Mouse (Mus musculus): Measurements from ENCODE around the gene Fgb. TPM values are rescaled to one million over a fixed set of nuclear protein-coding genes. Genes with fewer than 3 reads are reported as not detected.

Gene Fgb
- total and polyA plus RNA-seq, 3 experiments: not detected

DNA sequence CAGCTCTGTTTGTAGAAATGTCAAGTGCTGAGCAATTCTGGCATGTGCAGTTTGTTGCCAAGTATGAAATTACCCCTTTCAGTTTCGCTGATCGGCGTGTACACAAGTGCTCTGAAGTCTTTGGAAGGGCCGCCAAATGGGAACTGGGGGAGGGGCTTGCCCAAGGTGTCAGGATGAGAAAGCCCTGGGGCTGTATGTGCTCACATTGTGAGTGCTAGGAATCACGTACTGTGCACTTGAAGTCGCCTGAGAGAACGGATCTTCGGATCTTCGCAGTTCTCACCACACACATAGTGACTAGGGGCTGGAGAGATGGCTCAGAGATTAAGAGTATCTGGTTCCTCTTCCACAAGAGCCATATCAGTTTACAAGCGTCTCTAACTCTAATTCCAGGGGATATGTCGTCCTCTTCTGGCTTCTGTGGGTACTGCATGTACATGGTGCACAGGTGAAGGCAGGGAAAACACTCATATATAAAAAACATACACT is 30.9 kb upstream of the Fgb start:
- Histone ChIP-seq H3K4me1 (ENCODE audit: control insufficient read depth in 1 of 2, insufficient read depth in 2 of 2) (no peaks in the 10 kb centered on the region; a peak in 1 of 4 replicates), H3K79me2 (replicated peaks; ENCODE audit: control insufficient read depth, extremely low read depth, insufficient read depth, poor library complexity, severe bottlenecking) (no peaks in the 10 kb centered on the region), H3K4me2 (ENCODE audit: insufficient read depth, low read depth, poor library complexity, severe bottlenecking) (peak overlapping the region; percentile 69), H3K4me3 (replicated peaks in 1 of 3; ENCODE audit: low read depth in 2 of 3, low read length in 2 of 3, poor library complexity in 1 of 3) (peak overlapping the region; percentile 45 to 55 (median 46)), H3K27me3 (replicated peaks) (no peaks in the 10 kb centered on the region), H3K9ac (ENCODE audit: insufficient read depth, low read depth) (peak overlapping the region; percentile 54), H3K36me3 (replicated peaks in 1 of 2; ENCODE audit: control insufficient read depth in 1 of 2, insufficient read depth in 1 of 2, low read length in 1 of 2) (no peaks in the 10 kb centered on the region), H3K9me3 (replicated peaks; ENCODE audit: low read length) (no peaks in the 10 kb centered on the region), H3K27ac (ENCODE audit: insufficient read depth, low read depth) (no peak overlapping the region)
- peak; percentile 84 for DNase-seq (ENCODE audit: extremely low read depth)
- dilution Hi-C loops (cut with MboI; ENCODE audit: extremely low pct_ligation_motif_present, extremely low pct_unique_long_range_greater_than_20kb, low sequenced_read_pairs) (no loop called here), in situ Hi-C loops (cut with MboI; ENCODE audit: low pct_ligation_motif_present, low pct_unique_long_range_greater_than_20kb, low sequenced_read_pairs) (no loop called here)
- TF ChIP-seq RCOR1 (conservative IDR thresholded peaks at IDR 0.05; ENCODE audit: low read depth, low read length): no peak
- TF ChIP-seq IRF4 (IDR thresholded peaks at IDR 0.05; ENCODE audit: low read depth, low read length): 0 out of 2 replicates have a peak, but pooled peaks have one; percentile 42
- peak; percentile 27; the same call in 1 of the 2 replicates for TF ChIP-seq EP300 (IDR thresholded peaks at IDR 0.05; ENCODE audit: low read length)
- TF ChIP-seq TBP (conservative IDR thresholded peaks at IDR 0.05; ENCODE audit: low read depth, low read length): no peak
- TF ChIP-seq SIN3A (IDR thresholded peaks at IDR 0.05; ENCODE audit: low read length): no peak
- TF ChIP-seq PAX5 (IDR thresholded peaks at IDR 0.05; ENCODE audit: low read length): no peak
- TF ChIP-seq MAZ (IDR thresholded peaks at IDR 0.05; ENCODE audit: low read depth, low read length): 0 out of 2 replicates have a peak, but pooled peaks have one; percentile 10
- no peak for TF ChIP-seq POLR2AphosphoS2 (IDR thresholded peaks at IDR 0.05; ENCODE audit: low read depth, low read length)
- peak; percentile 40; the same call in 1 of the 2 replicates for TF ChIP-seq ELF1 (IDR thresholded peaks at IDR 0.05; ENCODE audit: low read depth, low read length)
- peak; percentile 51 for TF ChIP-seq BHLHE40 (IDR thresholded peaks at IDR 0.05; ENCODE audit: low read depth, low read length)
- TF ChIP-seq GABPA (IDR thresholded peaks at IDR 0.05; ENCODE audit: insufficient replicate concordance, low read depth, low read length): no peak
- TF ChIP-seq HCFC1 (IDR thresholded peaks at IDR 0.05; ENCODE audit: low read depth, low read length): no peak
- no peak for TF ChIP-seq ZKSCAN1 (IDR thresholded peaks at IDR 0.05; ENCODE audit: borderline replicate concordance, low read depth, low read length)
- TF ChIP-seq NRF1 (IDR thresholded peaks at IDR 0.05; ENCODE audit: low read depth, low read length): no peak
- peak; percentile 84 for TF ChIP-seq SMC3 (IDR thresholded peaks at IDR 0.05; ENCODE audit: low read depth, low read length)
- 0 out of 2 replicates have a peak, but pooled peaks have one; percentile 40 for TF ChIP-seq MXI1 (IDR thresholded peaks at IDR 0.05; ENCODE audit: low read depth, low read length)
- peak; percentile 96 to 100 for TF ChIP-seq CTCF (conservative IDR thresholded peaks at IDR 0.05 in 1 of 2, IDR thresholded peaks at IDR 0.05 in 1 of 2; ENCODE audit: low read depth in 2 of 2, low read length in 2 of 2)
- no peak for TF ChIP-seq TCF12 (IDR thresholded peaks at IDR 0.05; ENCODE audit: low read depth, low read length)
- TF ChIP-seq USF1 (IDR thresholded peaks at IDR 0.05; ENCODE audit: low read depth, low read length): no peak
- TF ChIP-seq USF2 (conservative IDR thresholded peaks at IDR 0.05; ENCODE audit: low read depth, low read length): no peak
- TF ChIP-seq ZC3H11A (IDR thresholded peaks at IDR 0.05; ENCODE audit: low read depth, low read length): peak; percentile 33; the same call in 1 of the 2 replicates
- 0 out of 2 replicates have a peak, but pooled peaks have one; percentile 22 for TF ChIP-seq MYC (IDR thresholded peaks at IDR 0.05; ENCODE audit: low read depth, low read length)
- peak; percentile 94 for TF ChIP-seq RAD21 (IDR thresholded peaks at IDR 0.05; ENCODE audit: low read depth, low read length)
